Comparison of ENCODE assay signal across 23 mouse cellular contexts in genomic region chr5:108602537-108602936, GRCm38 (mm10). TPM values are rescaled to one million over a fixed set of nuclear protein-coding genes. Genes with fewer than 3 reads are reported as not detected.
DNase-seq lines count a peak whose midpoint lies in the region; ATAC-seq and TF ChIP-seq lines count a peak whose summit lies in the region.
"Had no signal": no experiment of that assay in that cellular context is flagged by ENCODE, and none has a peak within 500 bp of the region (broad histone marks: within the 10 kb centered on the region; RNA-seq: fewer than 3 reads in every experiment).

No protein-coding gene starts in this region.

- intact Hi-C loops in left cerebral cortex, postnatal 14 days (cut with DNase I): no loop called here
- intact Hi-C loops in left cerebral cortex, adult 2 months (cut with DNase I): no loop called here

- TF ChIP-seq CTCF in left cerebral cortex, adult 2 months (IDR thresholded peaks at IDR 0.05): no peak

- DNase-seq in frontal cortex, postnatal 10 days (ENCODE audit: low spot score in 2 of 2): no peak
- peak; percentile 13 to 23 for DNase-seq in left cerebral cortex, postnatal 14 days (ENCODE audit: low spot score in 2 of 2)
- DNase-seq in left cerebral cortex, adult 2 months (ENCODE audit: extremely low spot score in 1 of 2, low spot score in 2 of 2): no peak
- peak; percentile 17 for DNase-seq in right cerebral cortex, postnatal 25 days
- no peak for DNase-seq in right cerebral cortex, postnatal 10 days (ENCODE audit: low spot score in 2 of 2)
- peak; percentile 33 for DNase-seq in telencephalon, adult 2 months (ENCODE audit: low read depth, low spot score)
- no peak for DNase-seq in cerebellum, postnatal 10 days
- DNase-seq: adrenal gland, postnatal 14 days; cerebellum, adult 2 months; cerebellum, postnatal 14 days; embryo, embryonic 11 days; forebrain, postnatal 0 days; gastrocnemius, postnatal 36 days; heart, adult 11 months; heart, postnatal 36 days had no signal

- H3K4me3 ChIP-seq in left cerebral cortex, adult 2 months: no peak overlapping the region
- H3K4me3 ChIP-seq: embryonic facial prominence, embryonic 12.5 days; forebrain, embryonic 13.5 days; heart, embryonic 13.5 days; hindbrain, embryonic 15.5 days had no signal

- ATAC-seq in frontal cortex, adult (ENCODE audit: low TSS enrichment): peak; percentile 98
- ATAC-seq: activated CD4-positive, CD25-positive, alpha-beta regulatory T cell, adult 4 months; forebrain, embryonic 13.5 days; forebrain, postnatal 0 days; Patski had no signal

- no peak overlapping the region for H3K27ac ChIP-seq in left cerebral cortex, adult 2 months
- H3K27ac ChIP-seq: embryonic facial prominence, embryonic 12.5 days; forebrain, embryonic 13.5 days; heart, embryonic 13.5 days; hindbrain, embryonic 15.5 days had no signal

RNA-seq across cellular contexts. Expression of gene Gak, which starts 27.0 kb away (rescaled TPM):
- 10 to 100 TPM; 87.3 to 90.5 TPM for total RNA-seq in left cerebral cortex, postnatal 14 days (2021)
- 100 to 1,000 TPM in 1 of 2 experiments, 10 to 100 TPM in 1; 98.8 to 106 TPM for total RNA-seq in left cerebral cortex, adult 2 months (2021)

RNA-seq across cellular contexts. Expression of gene Tmem175, which starts 27.0 kb away (rescaled TPM):
- total RNA-seq in left cerebral cortex, postnatal 14 days (2021): 10 to 100 TPM; 38.3 to 44.2 TPM
- 10 to 100 TPM; 40.8 to 43.2 TPM for total RNA-seq in left cerebral cortex, adult 2 months (2021)

RNA-seq across cellular contexts. Expression of gene Cplx1, which starts 52.7 kb away (rescaled TPM):
- 100 to 1,000 TPM; 527 to 537 TPM for total RNA-seq in left cerebral cortex, postnatal 14 days (2021)
- 100 to 1,000 TPM; 713 to 727 TPM for total RNA-seq in left cerebral cortex, adult 2 months (2021)
- total RNA-seq: gastrocnemius, adult 8-10 months; gastrocnemius, postnatal 36 days had no signal

RNA-seq across cellular contexts. Expression of gene Idua, which starts 57.6 kb away (rescaled TPM):
- 1 to 10 TPM; 9.6 TPM for total RNA-seq in left cerebral cortex, postnatal 14 days (2021)
- total RNA-seq in left cerebral cortex, adult 2 months (2021): 10 to 100 TPM; 14.9 to 20.8 TPM

Comparison
In these comparisons a context has a peak if more than half of its experiments do, and no peak if none do; other contexts are left out.
1. DNase-seq: peak in left cerebral cortex, postnatal 14 days (2 of 2), right cerebral cortex, postnatal 25 days (single experiment) and telencephalon, adult 2 months (single experiment); none in frontal cortex, postnatal 10 days (0 of 2), left cerebral cortex, adult 2 months (0 of 2), right cerebral cortex, postnatal 10 days (0 of 2) and cerebellum, postnatal 10 days (0 of 2).